ENCODE assay signal across 8 mouse cellular contexts in genomic region chr11:113747056-113747455, GRCm38 (mm10). TPM values are rescaled to one million over a fixed set of nuclear protein-coding genes. Genes with fewer than 3 reads are reported as not detected.
DNase-seq lines count a peak whose midpoint lies in the region; ATAC-seq lines count a peak whose summit lies in the region.

No protein-coding gene starts in this region.

- H3K36me3 ChIP-seq in kidney, embryonic 14.5 days (ENCODE audit: control insufficient read depth, insufficient read depth, low read length): peaks cover 25% of the 10 kb centered on the region

- H3K4me3 ChIP-seq in kidney, embryonic 14.5 days (ENCODE audit: low read length): no peak overlapping the region; the same call in 1 of the 2 replicates

- H3K27ac ChIP-seq in kidney, embryonic 14.5 days (ENCODE audit: low read depth, low read length): peak overlapping the region; percentile 44; the same call in 1 of the 2 replicates

- peak overlapping the region; percentile 77 for H3K4me2 ChIP-seq in kidney, embryonic 14.5 days (replicated peaks; ENCODE audit: low read depth, low read length)

- H3K4me1 ChIP-seq in kidney, embryonic 14.5 days (ENCODE audit: control insufficient read depth, insufficient read depth, low read length): peaks cover 36% of the 10 kb centered on the region

- H3K9ac ChIP-seq in kidney, embryonic 14.5 days (ENCODE audit: low read depth, low read length): peak overlapping the region; percentile 7; the same call in 1 of the 2 replicates

- H3K9me3 ChIP-seq in kidney, embryonic 14.5 days (ENCODE audit: control insufficient read depth, low read length): peaks cover 4% of the 10 kb centered on the region; the same call in 1 of the 2 replicates

- 29% methylated on average over 16 of the region's 16 CpGs for WGBS in kidney, embryonic 14.5 days

- ATAC-seq in kidney, embryonic 14.5 days (ENCODE audit: low FRiP score, low TSS enrichment): no peak
- no peak for ATAC-seq in megakaryocyte-erythroid progenitor cell, adult 5-6 weeks (replicated peaks; ENCODE audit: low FRiP score, low TSS enrichment, poor library complexity, severe bottlenecking)

- DNase-seq in spleen, adult 12 weeks (ENCODE audit: low spot score): peak; percentile 9
- DNase-seq in spleen, postnatal 14 days (ENCODE audit: low spot score in 2 of 2): no peak
- peak; percentile 74 for DNase-seq in heart, adult 8-10 months (ENCODE audit: low spot score)
- peak; percentile 78 for DNase-seq in lung, postnatal 10 days
- DNase-seq in thymus, postnatal 4 days: peak; percentile 64
- DNase-seq in left cerebral cortex, postnatal 4 days: no peak

- no peaks in the 10 kb centered on the region for H3K27me3 ChIP-seq in kidney, embryonic 14.5 days (ENCODE audit: control insufficient read depth, insufficient read depth, low read length)

- intact Hi-C loops in left cerebral cortex, postnatal 4 days (cut with DNase I): loop anchor here (5.0 kb wide), 1 partner anchor 65 kb away; no protein-coding TSS in a partner anchor

RNA-seq across cellular contexts. Expression of gene Cdc42ep4, which starts 4.6 kb away (rescaled TPM):
- 10 to 100 TPM in 3 of 4 experiments, 1 to 10 TPM in 1; 9.7 to 16.5 (median 14.7) TPM for total RNA-seq in heart, adult 8-10 months (2022)
- 36.0 and 45.4 TPM in 2 replicates for polyA plus RNA-seq in kidney, embryonic 14.5 days (2014; fragmentation: Nextera tagmentation; extraction: Ambion mirVana)
- total RNA-seq in left cerebral cortex, postnatal 4 days (2021): 10 to 100 TPM; 53.1 to 53.4 TPM
- total RNA-seq in megakaryocyte-erythroid progenitor cell, adult 5-6 weeks (2014; fragmentation: Nextera tagmentation): 13.7 and 14.7 TPM in 2 replicates
- 10.7 and 13.7 TPM in 2 replicates for total RNA-seq in megakaryocyte-erythroid progenitor cell, adult 5-6 weeks (2017)

RNA-seq across cellular contexts. Expression of gene Cpsf4l, which starts 37.2 kb away (rescaled TPM):
- total RNA-seq in heart, adult 8-10 months (2022): not detected
- polyA plus RNA-seq in kidney, embryonic 14.5 days (2014; fragmentation: Nextera tagmentation; extraction: Ambion mirVana): 0.90 and 1.4 TPM in 2 replicates
- not detected for total RNA-seq in left cerebral cortex, postnatal 4 days (2021)
- not detected in 2 replicates for total RNA-seq in megakaryocyte-erythroid progenitor cell, adult 5-6 weeks (2014; fragmentation: Nextera tagmentation)
- total RNA-seq in megakaryocyte-erythroid progenitor cell, adult 5-6 weeks (2017): not detected in 2 replicates

Comparison
In these comparisons a context has a peak if more than half of its experiments do, and no peak if none do; other contexts are left out.
1. DNase-seq: peak in spleen, adult 12 weeks (single experiment), heart, adult 8-10 months (single experiment), lung, postnatal 10 days (single experiment) and thymus, postnatal 4 days (single experiment); none in spleen, postnatal 14 days (0 of 2) and left cerebral cortex, postnatal 4 days (single experiment).